Mouse (Mus musculus): ENCODE data around the gene Vegfd. TPM values are rescaled to one million over a fixed set of nuclear protein-coding genes. Genes with fewer than 3 reads are reported as not detected.
A peak's percentile ranks its signal among the peaks of the same experiment; 100 is the strongest.

The Vegfd gene
- polyA plus RNA-seq, 1 experiment: 2.1 TPM

DNA sequence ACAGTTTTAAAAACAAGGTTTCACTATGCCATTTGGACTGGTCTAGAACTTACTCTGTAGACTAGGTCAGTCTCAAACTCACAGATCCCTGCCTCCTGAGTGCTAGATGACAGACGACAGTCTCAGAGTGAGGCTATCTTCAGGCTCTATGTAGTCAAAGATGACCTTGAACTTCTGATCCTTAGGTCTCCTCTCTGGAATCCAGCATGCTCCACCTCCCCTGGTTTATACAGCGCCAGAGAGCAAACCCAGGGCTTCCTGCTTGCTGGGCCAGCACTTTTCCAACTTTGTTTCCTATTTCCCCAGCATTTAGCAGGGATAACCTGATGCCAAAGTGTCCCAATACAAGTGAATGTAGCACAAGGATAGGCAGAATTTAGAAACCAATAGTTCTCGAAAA lies 67.5 kb downstream of the Vegfd start:
- Histone ChIP-seq H3ac (ENCODE audit: control insufficient read depth, insufficient read length) (no peak overlapping the region), H3K4me2 (ENCODE audit: low read depth) (no peak overlapping the region), H3K27me3 (ENCODE audit: control insufficient read depth, insufficient read depth, insufficient read length) (no peaks in the 10 kb centered on the region), H3K36me3 (ENCODE audit: control insufficient read depth, insufficient read depth) (no peaks in the 10 kb centered on the region), H3K79me2 (ENCODE audit: control insufficient read depth, insufficient read depth) (no peaks in the 10 kb centered on the region), H3K4me3 (no peak overlapping the region)
- TF ChIP-seq SRF (IDR thresholded peaks at IDR 0.05; ENCODE audit: control insufficient read depth, insufficient read length, low read depth) (no peak), E2F4 (IDR thresholded peaks at IDR 0.05; ENCODE audit: insufficient read depth) (no peak)

DNA sequence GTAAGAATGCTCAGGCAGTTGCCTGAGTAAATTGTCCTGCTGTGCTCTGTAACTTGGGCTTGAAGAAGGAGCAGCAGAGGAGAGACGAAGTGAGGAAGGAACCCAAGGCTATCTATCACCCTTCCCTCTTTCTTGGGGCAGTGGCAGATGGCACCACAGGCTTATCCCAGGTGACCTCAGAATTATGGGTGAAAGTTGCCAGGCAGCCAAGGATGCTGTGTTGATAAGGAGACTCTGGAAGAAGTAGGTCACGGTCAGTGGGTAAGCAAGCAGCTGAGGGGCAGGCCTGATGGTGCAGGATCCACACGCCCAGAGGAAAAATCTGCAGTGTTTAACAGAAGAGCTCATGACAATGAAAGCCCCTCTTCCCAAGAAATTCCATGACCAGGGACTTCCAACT lies 68.1 kb downstream of the Vegfd start:
- H3K4me3 ChIP-seq: no peak overlapping the region
- no peaks in the 10 kb centered on the region for H3K79me2 ChIP-seq (ENCODE audit: control insufficient read depth, insufficient read depth)
- no peaks in the 10 kb centered on the region for H3K27me3 ChIP-seq (ENCODE audit: control insufficient read depth, insufficient read depth, insufficient read length)
- H3K36me3 ChIP-seq (ENCODE audit: control insufficient read depth, insufficient read depth): no peaks in the 10 kb centered on the region
- H3ac ChIP-seq (ENCODE audit: control insufficient read depth, insufficient read length): no peak overlapping the region
- TF ChIP-seq POLR2A (IDR thresholded peaks at IDR 0.05; ENCODE audit: insufficient read length, low read depth) (no peak), MYOD1 (IDR thresholded peaks at IDR 0.05; ENCODE audit: control insufficient read depth in 1 of 3, insufficient read length in 2 of 3, low read depth in 2 of 3) (no peak), REST (IDR thresholded peaks at IDR 0.05; ENCODE audit: insufficient read depth, insufficient read length) (no peak), TCF12 (IDR thresholded peaks at IDR 0.05; ENCODE audit: insufficient read depth, poor library complexity, severe bottlenecking) (no peak), CEBPB (IDR thresholded peaks at IDR 0.05; ENCODE audit: insufficient read depth, poor library complexity, severe bottlenecking) (no peak)
- no peak overlapping the region for H3K4me2 ChIP-seq (ENCODE audit: low read depth)

DNA sequence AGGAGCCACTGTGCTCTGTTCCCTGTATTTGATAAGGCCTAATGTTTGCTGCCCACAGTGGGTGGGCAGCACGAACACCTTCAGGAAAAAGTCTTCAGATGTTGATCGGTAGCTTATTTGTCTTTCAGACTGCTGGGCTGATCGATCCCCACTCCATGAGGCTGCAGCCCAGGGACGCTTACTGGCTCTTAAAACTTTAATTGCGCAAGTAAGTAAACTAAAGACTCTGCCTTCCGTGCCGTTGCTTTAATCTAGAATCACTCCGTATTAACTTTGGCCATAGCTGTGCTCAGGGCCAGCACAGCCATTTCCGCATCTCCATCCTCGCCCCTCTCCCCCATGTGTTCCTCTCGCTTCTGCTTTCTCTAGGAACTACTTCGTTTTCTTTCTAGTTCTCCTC lies 72.4 kb downstream of the Vegfd start:
- H3K27me3 ChIP-seq (ENCODE audit: control insufficient read depth, insufficient read depth, insufficient read length): no peaks in the 10 kb centered on the region
- no peaks in the 10 kb centered on the region for H3K36me3 ChIP-seq (ENCODE audit: control insufficient read depth, insufficient read depth)
- H3ac ChIP-seq (ENCODE audit: control insufficient read depth, insufficient read length): no peak overlapping the region
- peak overlapping the region; percentile 5 for H3K4me2 ChIP-seq (ENCODE audit: low read depth)
- H3K79me2 ChIP-seq (ENCODE audit: control insufficient read depth, insufficient read depth): no peaks in the 10 kb centered on the region
- no peak for TF ChIP-seq MYOD1 (IDR thresholded peaks at IDR 0.05; ENCODE audit: control insufficient read depth in 1 of 3, insufficient read length in 2 of 3, low read depth in 2 of 3)
- TF ChIP-seq REST (IDR thresholded peaks at IDR 0.05; ENCODE audit: insufficient read depth, insufficient read length): no peak
- TF ChIP-seq POLR2AphosphoS2 (IDR thresholded peaks at IDR 0.05; ENCODE audit: insufficient read length, low read depth): no peak
- TF ChIP-seq USF1 (IDR thresholded peaks at IDR 0.05; ENCODE audit: low read depth): no peak
- no peak for TF ChIP-seq TCF12 (IDR thresholded peaks at IDR 0.05; ENCODE audit: insufficient read depth, poor library complexity, severe bottlenecking)
- no peak for TF ChIP-seq E2F4 (IDR thresholded peaks at IDR 0.05; ENCODE audit: insufficient read depth)
- no peak for TF ChIP-seq CEBPB (IDR thresholded peaks at IDR 0.05; ENCODE audit: insufficient read depth, poor library complexity, severe bottlenecking)
- TF ChIP-seq POLR2A (IDR thresholded peaks at IDR 0.05; ENCODE audit: insufficient read length, low read depth): no peak
- TF ChIP-seq MAX (IDR thresholded peaks at IDR 0.05; ENCODE audit: low read depth): no peak
- TF ChIP-seq SRF (IDR thresholded peaks at IDR 0.05; ENCODE audit: control insufficient read depth, insufficient read length, low read depth): no peak
- no peak for TF ChIP-seq MYOG (IDR thresholded peaks at IDR 0.05; ENCODE audit: control insufficient read depth in 1 of 3, insufficient read depth in 1 of 3, insufficient read length in 2 of 3, low read depth in 2 of 3)
- no peak for TF ChIP-seq TCF3 (IDR thresholded peaks at IDR 0.05; ENCODE audit: insufficient read length, low read depth)
- no peak overlapping the region for H3K4me3 ChIP-seq

- H3K27me3 ChIP-seq (ENCODE audit: control insufficient read depth, insufficient read depth, insufficient read length): no peaks in the 10 kb centered on the region
- no peak overlapping the region for H3ac ChIP-seq (ENCODE audit: control insufficient read depth, insufficient read length)
- no peak for TF ChIP-seq POLR2AphosphoS2 (IDR thresholded peaks at IDR 0.05; ENCODE audit: insufficient read length, low read depth)
- no peak for TF ChIP-seq POLR2A (IDR thresholded peaks at IDR 0.05; ENCODE audit: insufficient read length, low read depth)
- TF ChIP-seq REST (IDR thresholded peaks at IDR 0.05; ENCODE audit: insufficient read depth, insufficient read length): no peak
- no peak for TF ChIP-seq USF1 (IDR thresholded peaks at IDR 0.05; ENCODE audit: low read depth)
- no peak for TF ChIP-seq TCF3 (IDR thresholded peaks at IDR 0.05; ENCODE audit: insufficient read length, low read depth)
- TF ChIP-seq MAX (IDR thresholded peaks at IDR 0.05; ENCODE audit: low read depth): no peak
- TF ChIP-seq CEBPB (IDR thresholded peaks at IDR 0.05; ENCODE audit: insufficient read depth, poor library complexity, severe bottlenecking): no peak
- TF ChIP-seq SRF (IDR thresholded peaks at IDR 0.05; ENCODE audit: control insufficient read depth, insufficient read length, low read depth): no peak
- no peak for TF ChIP-seq TCF12 (IDR thresholded peaks at IDR 0.05; ENCODE audit: insufficient read depth, poor library complexity, severe bottlenecking)
- no peak for TF ChIP-seq MYOG (IDR thresholded peaks at IDR 0.05; ENCODE audit: control insufficient read depth in 1 of 3, insufficient read depth in 1 of 3, insufficient read length in 2 of 3, low read depth in 2 of 3)
- no peak for TF ChIP-seq E2F4 (IDR thresholded peaks at IDR 0.05; ENCODE audit: insufficient read depth)
- no peak for TF ChIP-seq MYOD1 (IDR thresholded peaks at IDR 0.05; ENCODE audit: control insufficient read depth in 1 of 3, insufficient read length in 2 of 3, low read depth in 2 of 3)
- H3K4me2 ChIP-seq (ENCODE audit: low read depth): peak overlapping the region; percentile 5
- H3K79me2 ChIP-seq (ENCODE audit: control insufficient read depth, insufficient read depth): no peaks in the 10 kb centered on the region
- H3K36me3 ChIP-seq (ENCODE audit: control insufficient read depth, insufficient read depth): no peaks in the 10 kb centered on the region
- no peak overlapping the region for H3K4me3 ChIP-seq
Observed at GRCm38 (mm10) chrX:164446106-164446551, 73.0 kb downstream of the Vegfd start.

- Histone ChIP-seq H3K27me3 (ENCODE audit: control insufficient read depth, insufficient read depth, insufficient read length) (no peaks in the 10 kb centered on the region), H3K4me2 (ENCODE audit: low read depth) (no peak overlapping the region), H3ac (ENCODE audit: control insufficient read depth, insufficient read length) (no peak overlapping the region), H3K79me2 (ENCODE audit: control insufficient read depth, insufficient read depth) (no peaks in the 10 kb centered on the region), H3K36me3 (ENCODE audit: control insufficient read depth, insufficient read depth) (no peaks in the 10 kb centered on the region), H3K4me3 (no peak overlapping the region)
- TF ChIP-seq SRF (IDR thresholded peaks at IDR 0.05; ENCODE audit: control insufficient read depth, insufficient read length, low read depth) (no peak), E2F4 (IDR thresholded peaks at IDR 0.05; ENCODE audit: insufficient read depth) (no peak), POLR2AphosphoS2 (IDR thresholded peaks at IDR 0.05; ENCODE audit: insufficient read length, low read depth) (no peak), TCF12 (IDR thresholded peaks at IDR 0.05; ENCODE audit: insufficient read depth, poor library complexity, severe bottlenecking) (no peak), MYOD1 (IDR thresholded peaks at IDR 0.05; ENCODE audit: control insufficient read depth in 1 of 3, insufficient read length in 2 of 3, low read depth in 2 of 3) (no peak), REST (IDR thresholded peaks at IDR 0.05; ENCODE audit: insufficient read depth, insufficient read length) (no peak), TCF3 (IDR thresholded peaks at IDR 0.05; ENCODE audit: insufficient read length, low read depth) (no peak), MYOG (IDR thresholded peaks at IDR 0.05; ENCODE audit: control insufficient read depth in 1 of 3, insufficient read depth in 1 of 3, insufficient read length in 2 of 3, low read depth in 2 of 3) (no peak), CEBPB (IDR thresholded peaks at IDR 0.05; ENCODE audit: insufficient read depth, poor library complexity, severe bottlenecking) (no peak)
Observed at GRCm38 (mm10) chrX:164446835-164447681, 73.9 kb downstream of the Vegfd start.
